Mouse (Mus musculus) G1E (cell line): Measurements from ENCODE around the gene Onecut1. TPM values are rescaled to one million over a fixed set of nuclear protein-coding genes. Genes with fewer than 3 reads are reported as not detected.

Source experiments
- ATAC-seq: 2 replicates; pipeline ENCODE4 v1.8.0; 2016; ENCODE audit warnings: mild to moderate bottlenecking; ENCODE audit not compliant: insufficient number of reproducible peaks, poor library complexity, low FRiP score, severe bottlenecking; ENCODE audit errors: extremely low read depth
- DNase-seq: peaks from one replicate; pipeline ENCODE4 v3.0.0; 2012; ENCODE audit warnings: low spot score
- H3K27me3 ChIP-seq: 2 replicates; pipeline ENCODE4 v1.6.1; 2012; ENCODE audit warnings: mild to moderate bottlenecking, low read length, inconsistent platforms; ENCODE audit not compliant: insufficient read depth
- H3K36me3 ChIP-seq: replicated peaks from 2 replicates; pipeline ENCODE3; 2012; ENCODE audit warnings: mild to moderate bottlenecking, inconsistent platforms
- H3K4me1 ChIP-seq: 2 replicates; pipeline ENCODE4 v1.6.1; 2012; ENCODE audit warnings: low read depth, low read length, inconsistent platforms, mixed read lengths; ENCODE audit not compliant: insufficient read depth
- H3K4me3 ChIP-seq: 2 replicates; pipeline ENCODE4 v1.5.1; 2012; ENCODE audit warnings: low read depth, mild to moderate bottlenecking, inconsistent platforms, low read length, moderate library complexity, mixed read lengths
- H3K9me3 ChIP-seq: replicated peaks from 2 replicates; pipeline ENCODE4 v1.6.1; 2012; ENCODE audit warnings: inconsistent platforms
- CTCF ChIP-seq: IDR thresholded peaks from 2 replicates; pipeline ENCODE4 v1.5.1; 2012; ENCODE audit warnings: low read depth, low read length, inconsistent platforms, mixed read lengths
- GATA1 ChIP-seq: IDR thresholded peaks from 2 replicates; pipeline ENCODE4 v1.6.1; 2012; ENCODE audit warnings: borderline replicate concordance, low read length, inconsistent platforms, mixed read lengths
- GATA2 ChIP-seq: IDR thresholded peaks from 2 replicates; pipeline ENCODE4 v1.6.1; 2012; ENCODE audit warnings: low read depth, low read length, inconsistent platforms, borderline replicate concordance
- POLR2AphosphoS5 ChIP-seq: IDR thresholded peaks from 2 replicates; pipeline ENCODE4 v1.6.1; 2012; ENCODE audit warnings: low read depth, low read length, inconsistent platforms; ENCODE audit not compliant: insufficient replicate concordance
- TAL1 ChIP-seq: conservative IDR thresholded peaks from 2 replicates; pipeline ENCODE4 v1.6.1; 2012; ENCODE audit warnings: low read depth, low read length, inconsistent platforms, mixed read lengths
- polyA plus RNA-seq: library from polyadenylated mRNA; stranded (reverse); fragments of >175 nt; gene quantifications from 2 replicates; pipeline ENCODE4 v1.2.3, GENCODE M21; 2012
- total RNA-seq, 2 experiments: library from RNA; stranded (forward) in 1 of 2; stranded (reverse) in 1 of 2; fragments of 200-1000 nt in 1 of 2; fragments of >200 nt in 1 of 2; fragmentation: Nextera tagmentation in 1 of 2; gene quantifications; 2 replicates each; pipeline ENCODE4 v1.2.3; 2014 to 2017

Onecut1 gene
- total and polyA plus RNA-seq, 3 experiments, result 0.05 to 1.4 TPM; not detected in 1

- no peak for DNase-seq
- peak overlapping the region; percentile 23; the same call in 1 of the 2 replicates for H3K4me3 ChIP-seq
- TF ChIP-seq CTCF, result no peak
- TF ChIP-seq TAL1, result no peak
- TF ChIP-seq GATA1, result no peak
- no peak for TF ChIP-seq POLR2AphosphoS5
- TF ChIP-seq GATA2, result no peak
- no peak for ATAC-seq
- no peaks in the 10 kb centered on the region for H3K4me1 ChIP-seq
- no peaks in the 10 kb centered on the region; the same call in 1 of the 2 replicates for H3K27me3 ChIP-seq
- H3K36me3 ChIP-seq, result no peaks in the 10 kb centered on the region
- peaks cover 47% of the 10 kb centered on the region for H3K9me3 ChIP-seq
These were observed 13.1 kb upstream of the Onecut1 start for GRCm38 (mm10) chr9:74848411-74849194.

- ATAC-seq, result no peak
- no peaks in the 10 kb centered on the region for H3K4me1 ChIP-seq
- peak overlapping the region; percentile 23; the same call in 1 of the 2 replicates for H3K4me3 ChIP-seq
- peaks cover 54% of the 10 kb centered on the region for H3K9me3 ChIP-seq
- no peaks in the 10 kb centered on the region; the same call in 1 of the 2 replicates for H3K27me3 ChIP-seq
- H3K36me3 ChIP-seq, result no peaks in the 10 kb centered on the region
- DNase-seq, result no peak
- no peak for TF ChIP-seq GATA1
- no peak for TF ChIP-seq POLR2AphosphoS5
- no peak for TF ChIP-seq CTCF
- no peak for TF ChIP-seq GATA2
- no peak for TF ChIP-seq TAL1
These were observed 12.3 kb upstream of the Onecut1 start for GRCm38 (mm10) chr9:74849195-74849978.

- H3K4me1 ChIP-seq, result no peaks in the 10 kb centered on the region
- no peak overlapping the region for H3K4me3 ChIP-seq
- TF ChIP-seq CTCF (no peak), GATA1 (no peak)
- H3K36me3 ChIP-seq, result no peaks in the 10 kb centered on the region
- no peaks in the 10 kb centered on the region; the same call in 1 of the 2 replicates for H3K27me3 ChIP-seq
- no peak for ATAC-seq
- peaks cover 53% of the 10 kb centered on the region for H3K9me3 ChIP-seq
- DNase-seq, result no peak
These were observed 11.5 kb upstream of the Onecut1 start for GRCm38 (mm10) chr9:74849979-74850780.

- no peak for TF ChIP-seq POLR2AphosphoS5
- no peak for TF ChIP-seq CTCF
- TF ChIP-seq TAL1, result no peak
- no peak for TF ChIP-seq GATA1
- no peak for TF ChIP-seq GATA2
- H3K36me3 ChIP-seq, result no peaks in the 10 kb centered on the region
- ATAC-seq (no peak), DNase-seq (no peak)
- no peaks in the 10 kb centered on the region for H3K4me1 ChIP-seq
- H3K27me3 ChIP-seq, result no peaks in the 10 kb centered on the region; the same call in 1 of the 2 replicates
- peaks cover 52% of the 10 kb centered on the region for H3K9me3 ChIP-seq
- no peak overlapping the region for H3K4me3 ChIP-seq
These were observed 11.0 kb upstream of the Onecut1 start for GRCm38 (mm10) chr9:74850781-74851145.

GRCm38 (mm10) chr9:74851601-74852000, 10.1 kb upstream of the Onecut1 start:
- ATAC-seq, result no peak
- Histone ChIP-seq H3K27me3 (no peaks in the 10 kb centered on the region; the same call in 1 of the 2 replicates), H3K36me3 (no peaks in the 10 kb centered on the region), H3K4me3 (no peak overlapping the region), H3K9me3 (peaks cover 53% of the 10 kb centered on the region), H3K4me1 (no peaks in the 10 kb centered on the region)
- no peak for DNase-seq
- TF ChIP-seq GATA2 (no peak), CTCF (no peak), TAL1 (no peak)

- TF ChIP-seq GATA2, result no peak
- TF ChIP-seq TAL1, result no peak
- no peak for TF ChIP-seq GATA1
- no peak for TF ChIP-seq CTCF
- TF ChIP-seq POLR2AphosphoS5, result no peak
- ATAC-seq (no peak), DNase-seq (no peak)
These were observed 9.4 kb upstream of the Onecut1 start for GRCm38 (mm10) chr9:74852361-74852760.

More at GRCm38 (mm10) chr9:74852361-74852760, 9.4 kb upstream of the Onecut1 start:
- H3K27me3 ChIP-seq, result no peaks in the 10 kb centered on the region; the same call in 1 of the 2 replicates
- peaks cover 48% of the 10 kb centered on the region for H3K9me3 ChIP-seq
- H3K4me3 ChIP-seq, result no peak overlapping the region
- no peaks in the 10 kb centered on the region for H3K36me3 ChIP-seq
- H3K4me1 ChIP-seq, result no peaks in the 10 kb centered on the region
